Mouse (Mus musculus): ENCODE results near the gene Gtf2h1.
"Not testable (repeated sequence)": the region's sequence is repeated elsewhere in the genome, so short reads cannot be mapped to it uniquely, and the experiment has no call there.

Gene Gtf2h1

DNA sequence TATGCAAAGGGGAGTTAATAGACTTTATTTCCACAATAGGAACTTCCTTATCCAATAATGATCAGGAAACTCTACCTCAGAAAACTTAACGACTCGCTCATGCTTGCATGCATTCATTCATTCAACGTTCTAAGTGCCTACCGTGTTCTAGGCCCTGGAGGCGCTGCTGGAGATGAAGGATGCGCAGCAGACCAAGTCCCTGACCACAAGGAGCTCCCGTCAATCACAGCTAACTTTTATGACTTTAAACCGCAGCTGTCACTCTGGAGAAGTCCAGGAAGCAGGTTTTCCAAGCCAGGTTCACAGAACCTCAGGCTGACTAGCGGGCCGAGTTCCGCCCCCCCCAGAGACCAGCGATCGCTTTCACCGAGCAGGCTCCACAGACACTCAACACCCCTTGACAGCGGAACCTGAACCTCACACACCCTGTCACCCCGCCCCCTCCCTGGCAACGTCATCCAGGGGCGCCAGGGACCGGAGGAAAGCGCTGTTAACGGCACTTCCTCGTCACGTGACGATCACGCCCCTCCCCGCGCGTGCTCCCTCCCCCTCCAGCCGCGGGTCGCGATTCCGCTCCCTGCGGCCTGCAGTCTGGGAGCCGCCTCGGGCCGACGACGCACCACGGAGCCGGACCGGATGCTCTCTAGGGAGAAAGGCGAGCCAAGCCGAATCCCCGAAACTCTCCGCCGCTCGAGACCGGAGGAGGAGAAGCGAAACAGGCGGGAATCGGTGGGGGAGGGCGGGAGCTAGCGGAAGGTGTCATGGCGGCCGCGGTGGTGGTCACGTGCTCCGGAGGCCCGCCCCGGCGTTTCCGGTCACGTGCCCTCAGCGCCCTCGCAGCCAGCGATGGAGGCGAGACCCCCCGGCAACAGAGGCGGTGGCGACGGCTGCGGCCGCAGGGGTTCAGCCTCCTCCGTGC lies at the start of gene Gtf2h1, which contains the start of gene Hps5:
Gene Gtf2h1, plus strand, starts transcription at position 817 of the 919 bp plus-strand sequence.
Gene Hps5, minus strand, starts transcription at position 778 of the 919 bp plus-strand sequence.
- peak; percentile 99 for DNase-seq (ENCODE audit: low read depth)

DNA sequence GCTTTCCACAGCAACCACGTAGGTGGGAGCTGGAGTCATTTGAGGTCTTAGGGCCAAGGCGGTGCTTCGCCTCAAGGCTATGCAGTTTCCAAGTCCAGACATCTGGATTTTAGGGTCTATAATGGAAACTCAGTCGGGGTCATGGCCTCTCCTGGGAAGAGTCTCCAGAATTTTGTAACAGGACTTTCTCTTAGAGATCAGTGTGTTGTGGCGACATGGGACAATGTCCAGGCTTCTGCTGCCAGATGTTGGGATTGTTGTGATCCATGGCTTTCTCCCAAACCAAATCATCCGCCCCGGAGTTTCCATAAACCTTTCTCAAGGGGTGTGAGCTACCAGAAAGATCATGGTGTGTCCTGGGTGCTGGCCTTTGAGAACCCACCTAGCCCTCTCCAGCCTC lies 49.5 kb upstream of the Gtf2h1 start:
- no peak for DNase-seq (ENCODE audit: low read depth)

DNA sequence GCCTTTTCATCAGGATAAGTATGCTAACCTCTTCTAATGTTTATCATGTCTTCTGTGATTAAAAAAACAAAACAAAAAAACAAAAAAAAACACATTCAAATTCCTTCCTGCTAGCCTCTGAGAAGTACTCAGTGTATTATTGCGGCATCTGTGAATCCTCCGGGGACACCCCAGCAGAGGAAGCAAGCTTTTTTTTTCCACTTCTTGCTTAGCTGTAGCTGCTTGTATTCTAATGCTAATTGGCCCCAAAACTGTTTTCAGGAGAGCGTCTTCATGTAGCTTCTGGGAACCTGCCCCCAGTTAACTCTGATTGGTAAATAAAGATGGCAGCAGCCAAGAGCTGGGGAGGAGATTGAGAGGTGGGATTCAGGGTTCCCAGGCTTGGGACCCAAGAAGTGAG lies 47.4 kb upstream of the Gtf2h1 start:
- DNase-seq (ENCODE audit: low read depth): no peak

DNA sequence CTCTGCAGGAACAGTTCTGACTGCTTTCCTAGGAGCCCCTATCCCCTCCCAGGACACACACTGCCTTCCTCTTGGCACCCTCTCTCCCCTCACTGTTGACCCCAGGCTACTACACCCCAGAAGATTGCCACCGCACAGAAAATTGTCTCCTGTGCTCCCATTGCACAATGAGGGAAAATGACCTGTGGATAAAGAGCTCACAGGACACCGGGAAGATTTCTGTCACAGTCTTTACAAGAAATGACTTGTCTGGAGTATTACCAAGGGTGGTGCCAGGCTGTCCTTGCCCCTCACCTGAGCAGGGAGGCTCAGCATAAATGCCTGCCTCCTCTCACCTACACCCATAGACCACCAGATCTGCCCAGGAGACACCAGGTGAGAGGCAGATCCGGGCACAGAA lies 44.4 kb upstream of the Gtf2h1 start, which contains the start of gene Saa2:
Gene Saa2, plus strand, starts transcription at position 301 of the 400 bp plus-strand sequence.
- no peak for DNase-seq (ENCODE audit: low read depth)

DNA sequence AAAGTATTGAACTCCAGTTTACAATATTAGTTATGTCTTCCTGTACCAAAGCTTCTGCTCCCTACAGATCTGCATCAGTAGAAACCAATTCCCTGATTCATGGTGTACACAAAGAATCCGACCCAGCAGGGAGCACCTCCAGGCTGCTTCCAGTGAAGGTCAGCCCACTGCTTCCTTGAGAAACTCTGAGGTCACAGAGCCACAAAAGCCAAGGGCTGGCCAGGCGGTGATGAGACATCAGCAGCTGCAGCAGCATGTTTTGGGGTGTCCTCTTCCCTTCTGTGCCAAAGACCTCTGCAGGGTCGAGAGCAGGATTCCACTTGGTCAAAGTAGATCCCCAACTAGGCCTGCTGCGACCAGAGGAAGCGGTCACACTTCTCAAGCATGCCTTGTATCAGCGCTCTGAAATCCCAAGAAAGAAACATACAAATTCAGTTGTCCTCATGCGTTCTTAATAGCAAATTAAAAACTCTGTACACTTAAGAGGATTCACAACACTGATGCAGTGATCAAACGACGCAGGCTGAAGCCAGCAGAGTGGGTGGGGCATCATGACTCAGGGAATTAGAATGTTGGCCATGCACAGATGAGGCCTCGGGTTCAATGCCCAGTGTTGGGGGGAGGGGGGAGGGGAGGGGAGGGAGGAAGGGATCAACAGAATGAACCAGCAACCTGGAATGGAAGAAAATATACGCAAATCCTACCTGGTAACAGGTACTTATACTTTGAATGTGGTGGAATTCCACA lies 34.7 kb upstream of the Gtf2h1 start:
- DNase-seq (ENCODE audit: low read depth): no peak

DNA sequence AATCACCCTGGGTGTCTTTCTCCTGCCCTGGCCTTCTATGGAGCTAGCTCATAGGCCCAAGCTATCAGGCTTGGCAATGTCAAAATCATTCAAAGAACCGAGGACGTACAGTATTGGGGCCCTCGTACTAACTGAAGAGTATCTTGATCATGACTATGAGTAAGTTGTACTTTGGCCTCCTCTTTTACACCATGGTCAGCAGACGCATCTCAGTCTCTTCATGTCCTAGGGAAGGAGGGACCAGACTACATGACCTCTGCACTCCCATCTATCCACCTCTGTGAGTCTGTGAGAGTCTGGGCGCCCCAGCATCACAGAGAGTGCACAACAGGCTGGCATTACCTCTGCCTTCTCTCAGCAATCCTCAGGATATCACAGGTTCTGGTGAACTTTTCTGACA lies 33.3 kb upstream of the Gtf2h1 start:
- no peak for DNase-seq (ENCODE audit: low read depth)

DNA sequence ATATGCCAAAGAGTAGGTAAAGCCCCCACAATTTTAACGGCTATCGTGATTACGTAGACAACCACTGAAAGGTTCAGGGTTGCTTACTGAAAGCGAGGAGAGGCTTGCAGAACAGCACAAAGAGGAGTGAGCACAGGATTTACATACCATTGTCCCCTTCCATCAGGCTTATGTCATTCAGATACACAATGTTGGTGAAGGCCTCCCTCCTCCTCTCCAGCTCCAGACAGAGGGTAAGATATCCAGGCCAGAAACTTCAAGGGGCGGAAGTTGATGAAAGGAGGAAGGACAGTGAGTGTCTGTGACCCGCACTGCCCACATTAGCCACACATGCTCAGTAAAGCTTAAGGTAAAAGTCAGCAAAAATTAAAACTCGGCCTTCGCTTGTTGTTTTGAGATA lies 31.2 kb upstream of the Gtf2h1 start:
- DNase-seq (ENCODE audit: low read depth): no peak

DNA sequence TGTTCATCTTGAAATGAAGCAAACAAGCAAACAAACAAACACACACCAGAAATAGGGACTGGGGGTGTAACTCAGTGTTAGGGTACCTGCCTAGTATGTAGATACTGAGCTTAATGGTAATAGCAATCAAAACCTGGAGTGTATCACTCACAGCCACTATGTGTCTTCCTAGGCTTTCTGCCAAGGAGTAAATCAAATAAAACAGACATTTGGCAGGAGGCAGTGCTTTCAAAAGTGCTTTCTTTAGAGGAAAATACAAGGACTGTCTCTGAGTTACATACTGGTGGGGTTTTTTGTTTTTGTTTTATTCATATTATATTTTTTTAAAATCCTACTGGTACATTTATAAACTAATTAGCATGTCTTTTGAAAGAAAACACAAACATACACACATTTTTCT lies 28.5 kb upstream of the Gtf2h1 start:
- no peak for DNase-seq (ENCODE audit: low read depth)

DNA sequence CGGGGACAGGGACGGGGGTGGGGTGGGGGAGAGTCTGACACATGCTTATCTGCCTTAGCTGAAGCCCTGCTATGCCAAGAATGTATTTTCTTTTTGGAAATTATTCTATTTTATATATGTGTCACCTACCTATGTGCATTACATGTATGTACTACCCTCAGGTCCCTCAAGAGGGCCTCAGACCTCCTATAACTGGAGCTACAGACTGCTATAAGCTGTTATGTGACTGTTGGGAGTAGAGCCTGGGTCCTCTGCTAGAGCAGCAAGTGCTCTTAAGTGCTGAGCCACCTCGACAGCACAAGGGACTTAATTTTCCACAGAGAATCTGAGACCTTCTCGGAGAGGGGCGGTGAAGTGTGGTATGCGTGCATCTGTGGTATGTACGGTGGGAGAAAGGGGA lies 27.5 kb upstream of the Gtf2h1 start:
- DNase-seq (ENCODE audit: low read depth): no peak

DNA sequence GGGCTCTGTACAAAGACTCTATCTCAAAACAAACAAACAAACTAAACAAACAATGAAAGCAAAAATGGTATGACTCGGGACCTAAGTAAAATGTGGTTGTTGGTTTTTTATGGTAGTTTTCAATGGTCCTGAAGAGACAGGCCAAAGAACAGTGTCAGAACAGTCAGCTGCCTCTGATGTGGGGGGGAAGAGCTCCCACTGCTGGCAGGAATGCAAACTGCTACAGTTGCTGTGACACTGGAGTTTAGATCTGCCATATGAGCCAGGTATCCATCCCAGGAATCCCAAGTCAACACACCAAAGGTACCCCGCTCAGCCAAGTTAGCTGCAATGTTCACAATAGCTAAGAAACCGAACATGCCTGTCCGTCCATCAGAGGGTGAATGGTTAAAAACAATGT lies 25.2 kb upstream of the Gtf2h1 start:
- DNase-seq (ENCODE audit: low read depth): peak; percentile 65

DNA sequence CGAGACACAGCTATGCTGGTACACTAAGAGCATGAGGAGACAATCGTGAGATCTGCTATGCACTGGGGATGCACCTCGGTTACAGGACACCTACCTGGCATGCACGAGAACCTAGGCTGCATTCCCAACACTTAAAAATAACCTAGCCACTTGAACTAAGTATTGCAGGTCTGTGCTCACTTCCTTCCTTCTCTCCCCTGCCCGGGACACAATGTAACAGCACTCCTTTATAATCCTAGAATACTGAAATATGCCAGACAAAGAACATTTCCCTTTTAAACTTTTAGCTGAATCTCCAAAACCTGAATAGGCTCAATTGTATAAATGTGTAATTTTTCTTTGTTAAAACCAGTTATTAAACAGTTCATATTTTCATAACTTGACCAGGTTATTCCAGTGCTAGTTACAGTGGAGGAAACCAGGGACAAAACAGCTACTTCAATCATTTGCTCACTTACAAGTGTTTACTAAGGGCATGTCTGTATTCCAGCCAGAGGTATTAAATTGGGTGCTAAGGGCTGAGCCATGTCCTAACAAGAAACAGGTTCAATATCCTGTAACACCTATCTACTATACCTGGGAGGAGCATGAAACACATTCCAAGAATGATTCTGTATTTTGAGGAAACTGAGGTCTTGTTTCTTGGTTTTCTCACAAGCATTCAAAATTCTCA lies 6.6 kb upstream of the Gtf2h1 start:
- no peak for DNase-seq (ENCODE audit: low read depth)

DNA sequence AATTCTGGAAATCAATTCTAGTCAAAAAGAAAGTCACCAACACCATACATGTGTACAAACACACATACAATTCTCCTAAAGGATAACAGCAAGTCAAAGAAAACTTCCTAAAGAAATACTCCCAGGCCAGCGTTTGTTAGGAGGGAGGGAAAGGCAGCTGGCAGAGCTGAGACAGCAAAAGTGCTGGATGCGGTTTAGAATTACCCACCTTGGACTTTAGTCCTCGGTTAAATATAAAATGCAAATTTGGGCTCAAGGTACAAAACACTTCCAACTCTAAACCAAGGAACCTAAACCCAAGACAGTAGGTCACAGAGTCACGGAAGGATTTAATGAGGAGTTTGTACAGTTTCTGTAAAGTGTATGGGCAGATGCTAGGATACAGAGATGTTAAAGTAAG lies 2.0 kb upstream of the Gtf2h1 start:
- DNase-seq (ENCODE audit: low read depth): no peak

DNA sequence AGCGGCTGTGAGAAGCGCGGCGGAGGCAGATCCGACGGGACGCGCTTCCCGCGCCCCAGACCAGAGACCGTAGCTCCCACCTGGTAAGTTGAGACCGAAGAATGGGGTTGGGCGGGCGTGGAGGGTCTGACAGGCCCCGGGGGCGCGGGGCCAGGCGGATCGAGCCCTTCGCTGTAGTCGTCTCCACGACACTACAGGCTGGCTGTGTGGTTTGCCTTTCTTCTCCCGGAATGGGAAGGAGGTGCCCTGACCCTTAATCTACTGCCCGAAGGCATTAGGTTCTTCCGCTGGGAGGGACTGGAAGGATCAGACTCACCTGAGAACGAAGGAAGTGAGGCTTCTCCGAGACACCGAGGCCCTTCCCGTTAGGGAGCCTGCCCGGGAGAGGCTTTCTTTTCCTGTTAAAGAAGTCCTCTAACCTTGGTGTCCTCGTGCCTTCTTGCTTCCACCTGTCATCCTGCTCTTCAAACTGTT lies 340 bp downstream of the Gtf2h1 start:
- no peak for DNase-seq (ENCODE audit: low read depth)

DNA sequence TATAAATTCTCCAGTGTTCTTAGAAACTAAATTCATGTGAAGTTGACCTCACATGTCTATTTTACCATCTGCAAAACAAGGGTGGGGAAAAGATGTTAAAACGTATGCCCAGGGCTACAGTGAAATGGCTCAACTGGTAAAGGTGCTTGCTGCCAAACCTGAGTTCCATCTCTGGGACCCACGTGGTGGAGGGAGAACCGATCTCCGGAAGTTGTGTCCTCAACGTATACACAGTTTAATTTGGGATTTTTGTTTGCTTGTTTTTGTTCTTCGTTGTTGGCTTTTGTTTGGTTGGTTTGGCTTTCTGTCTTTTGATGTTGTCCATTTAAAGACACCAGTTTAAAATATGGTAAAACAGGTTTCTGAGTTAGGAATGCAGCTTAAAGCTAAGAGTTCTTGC lies 876 bp downstream of the Gtf2h1 start:
- peak; percentile 12 for DNase-seq (ENCODE audit: low read depth)

DNA sequence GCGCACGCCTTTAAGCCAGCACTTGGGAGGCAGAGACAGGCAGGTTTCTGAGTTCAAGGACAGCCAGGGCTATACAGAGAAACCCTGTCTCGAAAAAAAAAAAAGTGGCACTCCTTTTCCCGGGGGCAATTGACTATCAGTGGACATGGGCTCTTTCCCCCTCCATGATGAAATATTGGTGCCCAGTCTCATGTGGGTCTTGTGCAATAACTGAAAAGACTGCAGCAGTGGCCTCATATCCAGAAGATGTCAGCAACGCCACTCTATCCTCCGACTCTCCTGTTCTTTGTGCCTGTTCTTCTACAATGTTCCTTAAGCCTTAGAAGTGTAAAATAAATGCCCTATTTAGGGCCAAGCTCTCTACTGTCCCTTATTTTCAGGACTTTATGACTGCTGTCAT lies 14.4 kb downstream of the Gtf2h1 start:
- no peak for DNase-seq (ENCODE audit: low read depth)

DNA sequence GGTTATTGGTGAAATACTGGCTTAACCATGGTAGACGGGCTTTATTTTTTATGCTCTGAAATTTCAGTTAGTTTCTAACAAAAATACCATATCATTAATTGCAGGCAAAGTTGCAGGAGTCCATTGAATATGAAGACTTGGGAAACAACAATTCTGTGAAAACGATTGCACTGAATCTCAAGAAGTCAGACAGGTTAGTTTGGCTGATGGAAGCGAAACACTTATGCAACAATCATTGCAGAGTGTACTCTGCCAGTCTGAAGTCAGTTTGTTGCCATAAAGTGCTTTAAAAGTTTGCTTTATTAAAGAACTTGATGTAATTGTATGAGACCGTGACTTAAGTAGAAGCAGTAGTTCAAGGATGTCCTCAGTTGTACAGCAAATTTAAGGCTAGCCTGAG lies 18.1 kb downstream of the Gtf2h1 start:
- DNase-seq (ENCODE audit: low read depth): no peak

DNA sequence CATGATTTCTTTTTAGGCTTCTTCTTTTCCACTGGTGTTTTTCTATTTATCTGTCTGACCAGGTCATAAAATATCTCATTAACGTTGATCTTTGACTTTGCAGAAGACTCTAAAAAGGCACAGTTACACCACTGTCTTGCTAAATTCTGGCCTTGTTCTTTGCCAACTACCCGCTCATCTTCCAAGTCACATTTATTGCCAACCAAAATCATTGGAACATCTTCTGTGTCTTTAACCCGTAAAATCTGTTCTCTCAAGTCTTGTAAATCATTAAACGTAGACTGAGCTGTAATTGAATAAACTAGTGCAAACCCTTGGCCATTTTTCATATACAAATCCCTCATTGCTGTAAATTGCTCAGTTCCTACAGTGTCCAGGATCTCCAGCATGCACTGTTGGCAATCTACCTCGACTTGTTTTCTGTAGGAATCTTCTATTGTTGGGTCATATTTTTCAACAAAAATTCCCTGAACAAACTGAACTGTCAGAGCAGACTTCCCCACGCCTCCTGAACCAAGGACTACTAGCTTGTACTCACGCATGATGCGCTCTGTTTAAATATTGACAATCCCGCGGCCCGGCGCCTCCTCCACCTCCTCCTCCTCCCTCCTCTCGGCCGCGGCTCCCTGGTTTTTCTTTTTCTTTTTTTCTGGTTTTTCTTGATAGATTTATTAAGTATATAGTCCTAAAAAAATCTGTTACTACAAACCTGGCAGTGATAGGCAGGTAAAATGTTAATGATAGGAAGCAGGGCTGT lies 25.2 kb downstream of the Gtf2h1 start:
- not testable (repeated sequence) for DNase-seq (ENCODE audit: low read depth)

DNA sequence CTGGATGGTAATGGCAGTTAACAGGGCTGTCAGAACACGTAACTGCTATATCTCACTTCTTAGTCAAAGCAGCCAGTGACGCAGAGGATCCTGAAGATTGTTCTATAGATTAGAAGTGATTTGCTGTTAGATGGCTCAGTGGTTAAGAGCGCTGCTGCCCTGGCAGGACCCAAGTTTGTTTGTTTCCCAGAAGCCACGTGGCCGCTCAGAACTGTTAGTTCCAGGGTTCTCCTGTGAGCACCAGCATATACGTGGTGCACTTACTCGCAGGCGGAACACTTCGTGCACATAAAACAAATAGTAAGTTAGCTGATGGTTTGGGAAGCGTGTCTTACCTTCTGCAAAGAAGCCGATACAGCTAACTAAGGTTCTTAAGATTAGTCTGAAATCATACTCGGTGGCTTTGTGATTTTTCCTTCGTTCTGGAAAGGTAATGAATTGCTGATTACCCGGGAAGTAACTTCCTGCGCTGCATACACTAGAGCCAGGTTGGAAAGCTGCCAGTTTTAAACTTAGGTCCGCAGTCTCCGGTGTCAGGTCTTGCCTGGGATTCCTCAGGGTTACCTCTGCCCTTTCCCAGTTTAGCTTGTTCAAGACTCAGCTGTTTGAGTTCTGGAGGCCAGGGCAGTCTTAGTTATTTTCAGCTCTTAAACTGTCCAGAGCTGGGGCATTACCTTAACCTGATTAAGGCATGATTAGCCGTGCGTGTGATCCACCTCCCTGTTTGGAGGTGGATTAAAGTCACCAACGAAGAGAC lies 31.3 kb downstream of the Gtf2h1 start:
- no peak for DNase-seq (ENCODE audit: low read depth)

DNA sequence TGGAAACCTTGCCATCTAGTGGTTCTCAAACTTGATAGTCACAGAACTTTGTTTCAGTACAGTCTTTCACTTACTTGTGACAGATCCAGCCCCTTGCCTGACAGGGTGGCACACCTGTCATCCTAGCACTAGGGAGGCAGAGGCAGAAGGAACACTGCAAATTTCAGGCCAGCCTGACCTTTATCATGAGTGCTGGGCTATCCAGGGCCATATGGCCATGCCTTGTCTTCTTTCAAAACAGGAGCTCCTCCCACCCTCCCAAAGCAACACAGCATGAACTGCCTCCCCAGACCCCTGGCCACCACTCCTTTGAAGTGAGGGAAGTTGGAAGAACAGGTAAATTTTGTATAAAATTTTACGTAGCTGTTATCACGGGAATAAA lies 31.9 kb downstream of the Gtf2h1 start:
- DNase-seq (ENCODE audit: low read depth): no peak

DNA sequence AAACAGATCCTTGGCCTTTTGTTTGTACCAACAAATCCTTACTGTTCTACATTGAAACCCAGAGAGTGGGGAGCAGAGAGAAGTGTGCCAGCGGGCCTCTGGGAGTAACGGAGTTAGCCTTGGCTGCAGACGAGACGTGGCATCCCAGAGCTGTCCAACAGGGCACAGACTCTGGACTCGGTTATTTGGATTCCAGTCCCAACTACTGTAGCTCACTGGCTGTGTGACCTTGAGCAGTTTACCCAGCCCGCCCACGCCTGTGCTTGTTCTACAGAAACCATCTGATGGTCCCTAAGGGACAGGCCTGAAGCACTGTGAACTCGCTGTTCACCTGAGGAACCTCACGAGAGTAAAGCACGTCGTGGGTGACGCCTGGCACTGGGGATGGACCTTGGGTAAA lies 34.0 kb downstream of the Gtf2h1 start:
- no peak for DNase-seq (ENCODE audit: low read depth)

Data from naive thymus-derived CD4-positive, alpha-beta T cell, adult 2 months (primary cell).